ENCODE assay signal across 16 mouse cellular contexts in genomic region chr3:38697349-38697748, GRCm38 (mm10).
A peak's percentile ranks its signal among the peaks of the same experiment; 100 is the strongest.
DNase-seq lines count a peak whose midpoint lies in the region; ATAC-seq lines count a peak whose summit lies in the region.
"Had no signal": no experiment of that assay in that cellular context is flagged by ENCODE, and none has a peak within 500 bp of the region (broad histone marks: within the 10 kb centered on the region; RNA-seq: fewer than 3 reads in every experiment).

No protein-coding gene starts in this region.

- peaks cover 5% of the 10 kb centered on the region; the same call in 1 of the 2 replicates for H3K9me3 ChIP-seq in forebrain, embryonic 13.5 days (replicated peaks)
- H3K9me3 ChIP-seq in forebrain, embryonic 16.5 days (ENCODE audit: control insufficient read depth, low read length): no peaks in the 10 kb centered on the region
- H3K9me3 ChIP-seq in intestine, embryonic 14.5 days (ENCODE audit: control insufficient read depth, low read length): no peaks in the 10 kb centered on the region
- H3K9me3 ChIP-seq in intestine, embryonic 15.5 days: no peaks in the 10 kb centered on the region
- H3K9me3 ChIP-seq in hindbrain, embryonic 12.5 days (replicated peaks): 0 out of 2 replicates have a peak, but pooled peaks cover 4% of the 10 kb centered on the region
- no peaks in the 10 kb centered on the region for H3K9me3 ChIP-seq in neural tube, embryonic 13.5 days
- H3K9me3 ChIP-seq: heart, embryonic 10.5 days had no signal

- no peak overlapping the region for H3K4me3 ChIP-seq in forebrain, embryonic 13.5 days
- H3K4me3 ChIP-seq in forebrain, embryonic 16.5 days (replicated peaks; ENCODE audit: low read length): no peak overlapping the region
- no peak overlapping the region for H3K4me3 ChIP-seq in intestine, embryonic 14.5 days (ENCODE audit: low read depth, low read length)
- H3K4me3 ChIP-seq in intestine, embryonic 15.5 days (replicated peaks): no peak overlapping the region
- H3K4me3 ChIP-seq in hindbrain, embryonic 12.5 days: no peak overlapping the region
- no peak overlapping the region for H3K4me3 ChIP-seq in neural tube, embryonic 13.5 days
- H3K4me3 ChIP-seq: heart, embryonic 10.5 days had no signal

- 0 out of 2 replicates have a peak overlapping the region, but pooled peaks have one; percentile 19 for H3K4me2 ChIP-seq in forebrain, embryonic 13.5 days
- H3K4me2 ChIP-seq in forebrain, embryonic 16.5 days (ENCODE audit: low read length): no peak overlapping the region
- H3K4me2 ChIP-seq in intestine, embryonic 14.5 days (ENCODE audit: low read length): no peak overlapping the region
- H3K4me2 ChIP-seq in intestine, embryonic 15.5 days (replicated peaks): no peak overlapping the region
- no peak overlapping the region for H3K4me2 ChIP-seq in hindbrain, embryonic 12.5 days (replicated peaks)
- no peak overlapping the region for H3K4me2 ChIP-seq in neural tube, embryonic 13.5 days

- WGBS in forebrain, embryonic 13.5 days: 79% methylated on average over 2 of the region's 2 CpGs
- WGBS in forebrain, embryonic 16.5 days: 79% methylated on average over 2 of the region's 2 CpGs
- WGBS in intestine, embryonic 14.5 days: 66% methylated on average over 2 of the region's 2 CpGs
- WGBS in intestine, embryonic 15.5 days: 81% methylated on average over 2 of the region's 2 CpGs
- WGBS in hindbrain, embryonic 12.5 days: 64% methylated on average over 2 of the region's 2 CpGs
- WGBS in neural tube, embryonic 13.5 days: 62% methylated on average over 2 of the region's 2 CpGs

- no peak overlapping the region for H3K9ac ChIP-seq in forebrain, embryonic 13.5 days
- H3K9ac ChIP-seq in forebrain, embryonic 16.5 days (replicated peaks; ENCODE audit: low read depth, low read length): no peak overlapping the region
- H3K9ac ChIP-seq in intestine, embryonic 14.5 days (ENCODE audit: low read length): no peak overlapping the region
- no peak overlapping the region for H3K9ac ChIP-seq in intestine, embryonic 15.5 days
- no peak overlapping the region for H3K9ac ChIP-seq in hindbrain, embryonic 12.5 days
- no peak overlapping the region for H3K9ac ChIP-seq in neural tube, embryonic 13.5 days

- no peak overlapping the region for H3K27ac ChIP-seq in forebrain, embryonic 13.5 days
- no peak overlapping the region for H3K27ac ChIP-seq in forebrain, embryonic 16.5 days (ENCODE audit: low read length)
- 0 out of 2 replicates have a peak overlapping the region, but pooled peaks have one; percentile 48 for H3K27ac ChIP-seq in intestine, embryonic 14.5 days (ENCODE audit: low read depth)
- H3K27ac ChIP-seq in intestine, embryonic 15.5 days: no peak overlapping the region
- H3K27ac ChIP-seq in hindbrain, embryonic 12.5 days: peak overlapping the region; percentile 53
- H3K27ac ChIP-seq in neural tube, embryonic 13.5 days (replicated peaks): peak overlapping the region; percentile 65
- H3K27ac ChIP-seq: kidney, postnatal 0 days had no signal

- H3K27me3 ChIP-seq in forebrain, embryonic 13.5 days: no peaks in the 10 kb centered on the region
- no peaks in the 10 kb centered on the region for H3K27me3 ChIP-seq in forebrain, embryonic 16.5 days (replicated peaks; ENCODE audit: control insufficient read depth, insufficient read depth, low read length)
- no peaks in the 10 kb centered on the region for H3K27me3 ChIP-seq in intestine, embryonic 14.5 days (replicated peaks; ENCODE audit: control insufficient read depth, insufficient read depth, low read length)
- no peaks in the 10 kb centered on the region for H3K27me3 ChIP-seq in intestine, embryonic 15.5 days (replicated peaks)
- no peaks in the 10 kb centered on the region for H3K27me3 ChIP-seq in hindbrain, embryonic 12.5 days
- no peaks in the 10 kb centered on the region for H3K27me3 ChIP-seq in neural tube, embryonic 13.5 days

- DNase-seq in intestine, embryonic 14.5 days (ENCODE audit: low spot score): no peak
- DNase-seq in gastrocnemius, adult 18-20 months (ENCODE audit: low spot score): no peak
- DNase-seq: cerebellum, postnatal 10 days; layer of hippocampus, adult 9-11 months; liver; lung, adult 18-20 months; lung, postnatal 36 days; thymus, postnatal 25 days had no signal

- no peak for ATAC-seq in forebrain, embryonic 13.5 days
- no peak for ATAC-seq in forebrain, embryonic 16.5 days
- no peak for ATAC-seq in intestine, embryonic 14.5 days (replicated peaks; ENCODE audit: low FRiP score, low TSS enrichment, low read depth)
- ATAC-seq in intestine, embryonic 15.5 days: no peak
- ATAC-seq in hindbrain, embryonic 12.5 days (ENCODE audit: low FRiP score): peak; percentile 49
- ATAC-seq in neural tube, embryonic 13.5 days (ENCODE audit: low read depth): no peak
- ATAC-seq: activated CD4-positive, CD25-positive, alpha-beta regulatory T cell, adult 4 months had no signal

- H3K36me3 ChIP-seq in forebrain, embryonic 13.5 days (ENCODE audit: poor library complexity, severe bottlenecking): no peaks in the 10 kb centered on the region
- no peaks in the 10 kb centered on the region for H3K36me3 ChIP-seq in forebrain, embryonic 16.5 days (ENCODE audit: control insufficient read depth, insufficient read depth)
- H3K36me3 ChIP-seq in intestine, embryonic 14.5 days (ENCODE audit: control insufficient read depth, insufficient read depth, low read length): no peaks in the 10 kb centered on the region
- no peaks in the 10 kb centered on the region for H3K36me3 ChIP-seq in intestine, embryonic 15.5 days
- no peaks in the 10 kb centered on the region for H3K36me3 ChIP-seq in hindbrain, embryonic 12.5 days
- no peaks in the 10 kb centered on the region for H3K36me3 ChIP-seq in neural tube, embryonic 13.5 days
- H3K36me3 ChIP-seq: heart, embryonic 10.5 days had no signal

- peaks cover 19% of the 10 kb centered on the region for H3K4me1 ChIP-seq in forebrain, embryonic 13.5 days
- peaks cover 9% of the 10 kb centered on the region; the same call in 1 of the 2 replicates for H3K4me1 ChIP-seq in forebrain, embryonic 16.5 days (replicated peaks; ENCODE audit: control insufficient read depth, insufficient read depth, low read length)
- H3K4me1 ChIP-seq in intestine, embryonic 14.5 days (replicated peaks; ENCODE audit: control insufficient read depth, insufficient read depth, low read length): 0 out of 2 replicates have a peak, but pooled peaks cover 3% of the 10 kb centered on the region
- no peaks in the 10 kb centered on the region for H3K4me1 ChIP-seq in intestine, embryonic 15.5 days (replicated peaks)
- H3K4me1 ChIP-seq in hindbrain, embryonic 12.5 days: peaks cover 7% of the 10 kb centered on the region
- H3K4me1 ChIP-seq in neural tube, embryonic 13.5 days (replicated peaks): peaks cover 15% of the 10 kb centered on the region; the same call in 1 of the 2 replicates

Comparison
In these comparisons a context has a peak if more than half of its experiments do, and no peak if none do; other contexts are left out.
1. H3K27ac ChIP-seq: peak in intestine, embryonic 14.5 days (single experiment), hindbrain, embryonic 12.5 days (single experiment) and neural tube, embryonic 13.5 days (single experiment); none in forebrain, embryonic 13.5 days (single experiment), forebrain, embryonic 16.5 days (single experiment) and intestine, embryonic 15.5 days (single experiment).